Mouse (Mus musculus): ENCODE results near the gene Bend4. TPM values are rescaled to one million over a fixed set of nuclear protein-coding genes. Genes with fewer than 3 reads are reported as not detected.
A peak's percentile ranks its signal among the peaks of the same experiment; 100 is the strongest.

Gene Bend4
- polyA plus RNA-seq, 1 experiment = 0.93 TPM

GRCm38 (mm10) chr5:67449957-67450630, 22.0 kb upstream of the Bend4 start:
- H3K27ac ChIP-seq (ENCODE audit: insufficient read depth, low read length) = no peak overlapping the region
- H3K4me3 ChIP-seq (ENCODE audit: insufficient read depth, low read length) = no peak overlapping the region
- no peak for TF ChIP-seq CTCF (IDR thresholded peaks at IDR 0.05; ENCODE audit: borderline replicate concordance, insufficient read depth, low read length)
- no peak for TF ChIP-seq POLR2A (IDR thresholded peaks at IDR 0.05; ENCODE audit: low read depth, low read length)
- H3K4me1 ChIP-seq (ENCODE audit: control insufficient read depth, insufficient read depth, low read length) = no peaks in the 10 kb centered on the region

- H3K27ac ChIP-seq (ENCODE audit: insufficient read depth, low read length) = no peak overlapping the region
- no peaks in the 10 kb centered on the region for H3K4me1 ChIP-seq (ENCODE audit: control insufficient read depth, insufficient read depth, low read length)
- TF ChIP-seq CTCF (IDR thresholded peaks at IDR 0.05; ENCODE audit: borderline replicate concordance, insufficient read depth, low read length) (no peak), POLR2A (IDR thresholded peaks at IDR 0.05; ENCODE audit: low read depth, low read length) (no peak)
- no peak overlapping the region for H3K4me3 ChIP-seq (ENCODE audit: insufficient read depth, low read length)
Measured at GRCm38 (mm10) chr5:67446526-67446925, 18.4 kb upstream of the Bend4 start.

- H3K27ac ChIP-seq (ENCODE audit: insufficient read depth, low read length) = no peak overlapping the region
- TF ChIP-seq POLR2A (IDR thresholded peaks at IDR 0.05; ENCODE audit: low read depth, low read length) (no peak), CTCF (IDR thresholded peaks at IDR 0.05; ENCODE audit: borderline replicate concordance, insufficient read depth, low read length) (no peak)
- no peak overlapping the region for H3K4me3 ChIP-seq (ENCODE audit: insufficient read depth, low read length)
- no peaks in the 10 kb centered on the region for H3K4me1 ChIP-seq (ENCODE audit: control insufficient read depth, insufficient read depth, low read length)
Measured at GRCm38 (mm10) chr5:67444217-67445050, 16.3 kb upstream of the Bend4 start.

- TF ChIP-seq CTCF (IDR thresholded peaks at IDR 0.05; ENCODE audit: borderline replicate concordance, insufficient read depth, low read length) (no peak), POLR2A (IDR thresholded peaks at IDR 0.05; ENCODE audit: low read depth, low read length) (no peak)
- H3K4me3 ChIP-seq (ENCODE audit: insufficient read depth, low read length) = no peak overlapping the region
- H3K27ac ChIP-seq (ENCODE audit: insufficient read depth, low read length) = no peak overlapping the region
- no peaks in the 10 kb centered on the region for H3K4me1 ChIP-seq (ENCODE audit: control insufficient read depth, insufficient read depth, low read length)
Measured at GRCm38 (mm10) chr5:67442813-67443450, 14.8 kb upstream of the Bend4 start.

- TF ChIP-seq CTCF (IDR thresholded peaks at IDR 0.05; ENCODE audit: borderline replicate concordance, insufficient read depth, low read length) (no peak), POLR2A (IDR thresholded peaks at IDR 0.05; ENCODE audit: low read depth, low read length) (no peak)
Measured at GRCm38 (mm10) chr5:67440563-67440962, 12.5 kb upstream of the Bend4 start.

GRCm38 (mm10) chr5:67437403-67437802, 9.3 kb upstream of the Bend4 start:
- H3K4me1 ChIP-seq (ENCODE audit: control insufficient read depth, insufficient read depth, low read length) = no peaks in the 10 kb centered on the region
- TF ChIP-seq POLR2A (IDR thresholded peaks at IDR 0.05; ENCODE audit: low read depth, low read length) (no peak), CTCF (IDR thresholded peaks at IDR 0.05; ENCODE audit: borderline replicate concordance, insufficient read depth, low read length) (no peak)
- no peak overlapping the region for H3K27ac ChIP-seq (ENCODE audit: insufficient read depth, low read length)
- no peak overlapping the region for H3K4me3 ChIP-seq (ENCODE audit: insufficient read depth, low read length)

More at GRCm38 (mm10) chr5:67440563-67440962, 12.5 kb upstream of the Bend4 start:
- Histone ChIP-seq H3K27ac (ENCODE audit: insufficient read depth, low read length) (no peak overlapping the region), H3K4me3 (ENCODE audit: insufficient read depth, low read length) (no peak overlapping the region), H3K4me1 (ENCODE audit: control insufficient read depth, insufficient read depth, low read length) (no peaks in the 10 kb centered on the region)

- peak overlapping the region; percentile 33 for H3K4me3 ChIP-seq (ENCODE audit: insufficient read depth, low read length)
- no peak for TF ChIP-seq POLR2A (IDR thresholded peaks at IDR 0.05; ENCODE audit: low read depth, low read length)
- no peak for TF ChIP-seq CTCF (IDR thresholded peaks at IDR 0.05; ENCODE audit: borderline replicate concordance, insufficient read depth, low read length)
- H3K4me1 ChIP-seq (ENCODE audit: control insufficient read depth, insufficient read depth, low read length) = no peaks in the 10 kb centered on the region
- H3K27ac ChIP-seq (ENCODE audit: insufficient read depth, low read length) = no peak overlapping the region
Measured at GRCm38 (mm10) chr5:67426478-67427442, 1.4 kb downstream of the Bend4 start.

GRCm38 (mm10) chr5:67426011-67426410, 2.1 kb downstream of the Bend4 start:
- TF ChIP-seq CTCF (IDR thresholded peaks at IDR 0.05; ENCODE audit: borderline replicate concordance, insufficient read depth, low read length) (no peak), POLR2A (IDR thresholded peaks at IDR 0.05; ENCODE audit: low read depth, low read length) (no peak)
- H3K4me1 ChIP-seq (ENCODE audit: control insufficient read depth, insufficient read depth, low read length) = no peaks in the 10 kb centered on the region
- no peak overlapping the region for H3K27ac ChIP-seq (ENCODE audit: insufficient read depth, low read length)
- H3K4me3 ChIP-seq (ENCODE audit: insufficient read depth, low read length) = peak overlapping the region; percentile 10

- H3K4me3 ChIP-seq (ENCODE audit: insufficient read depth, low read length) = no peak overlapping the region
- no peaks in the 10 kb centered on the region for H3K4me1 ChIP-seq (ENCODE audit: control insufficient read depth, insufficient read depth, low read length)
- H3K27ac ChIP-seq (ENCODE audit: insufficient read depth, low read length) = no peak overlapping the region
- no peak for TF ChIP-seq CTCF (IDR thresholded peaks at IDR 0.05; ENCODE audit: borderline replicate concordance, insufficient read depth, low read length)
- no peak for TF ChIP-seq POLR2A (IDR thresholded peaks at IDR 0.05; ENCODE audit: low read depth, low read length)
Measured at GRCm38 (mm10) chr5:67424636-67425035, 3.5 kb downstream of the Bend4 start.

Data from embryonic fibroblast, embryonic 13.5 days (primary cell).